24 mouse cellular contexts compared by ENCODE assay signal in genomic region chr13:112652205-112652604, GRCm38 (mm10). TPM values are rescaled to one million over a fixed set of nuclear protein-coding genes. Genes with fewer than 3 reads are reported as not detected.
DNase-seq lines count a peak whose midpoint lies in the region; ATAC-seq and TF ChIP-seq lines count a peak whose summit lies in the region.
"Had no signal": no experiment of that assay in that cellular context is flagged by ENCODE, and none has a peak within 500 bp of the region (broad histone marks: within the 10 kb centered on the region; RNA-seq: fewer than 3 reads in every experiment).

TSS of gene Ddx4 (minus strand) at chr13:112652475.

- H3K27ac ChIP-seq in heart, embryonic 13.5 days (replicated peaks): no peak within 1 kb of the TSS
- H3K27ac ChIP-seq in heart, adult 2 months: no peak within 1 kb of the TSS
- H3K27ac ChIP-seq in midbrain, embryonic 10.5 days (replicated peaks): no peak within 1 kb of the TSS
- H3K27ac ChIP-seq in midbrain, embryonic 15.5 days: no peak within 1 kb of the TSS
- H3K27ac ChIP-seq: forebrain, embryonic 10.5 days; kidney, postnatal 0 days; neural tube, embryonic 15.5 days had no signal

- WGBS in heart, embryonic 13.5 days: 57% methylated on average over 45 of the region's 45 CpGs
- 72% methylated on average over 45 of the region's 45 CpGs for WGBS in heart, adult 2 months
- WGBS in midbrain, embryonic 10.5 days: 81% methylated on average over 45 of the region's 45 CpGs
- 73% methylated on average over 45 of the region's 45 CpGs for WGBS in midbrain, embryonic 15.5 days

- peaks cover 11% of the 10 kb centered on the region for H3K9me3 ChIP-seq in heart, embryonic 13.5 days
- peaks cover 12% of the 10 kb centered on the region for H3K9me3 ChIP-seq in midbrain, embryonic 10.5 days (replicated peaks)
- peaks cover 5% of the 10 kb centered on the region; the same call in 1 of the 2 replicates for H3K9me3 ChIP-seq in midbrain, embryonic 15.5 days

- TF ChIP-seq CTCF in heart, adult 2 months (IDR thresholded peaks at IDR 0.05): no peak

- peak within 1 kb of the TSS; percentile 30 for H3K4me2 ChIP-seq in heart, embryonic 13.5 days
- no peak within 1 kb of the TSS for H3K4me2 ChIP-seq in midbrain, embryonic 15.5 days
- H3K4me2 ChIP-seq: neural tube, embryonic 15.5 days had no signal

- 0 out of 2 replicates have a peak, but pooled peaks cover 6% of the 10 kb centered on the region for H3K27me3 ChIP-seq in heart, embryonic 13.5 days (replicated peaks)
- no peaks in the 10 kb centered on the region for H3K27me3 ChIP-seq in heart, adult 2 months (ENCODE audit: control insufficient read depth, insufficient read depth, low read length)
- no peaks in the 10 kb centered on the region for H3K27me3 ChIP-seq in midbrain, embryonic 10.5 days (ENCODE audit: low read depth, poor library complexity, severe bottlenecking)
- no peaks in the 10 kb centered on the region for H3K27me3 ChIP-seq in midbrain, embryonic 15.5 days (replicated peaks)
- H3K27me3 ChIP-seq: neural tube, embryonic 15.5 days had no signal

- no peak within 1 kb of the TSS for H3K9ac ChIP-seq in heart, embryonic 13.5 days
- no peak within 1 kb of the TSS for H3K9ac ChIP-seq in heart, adult 2 months (ENCODE audit: low read depth, low read length)
- no peak within 1 kb of the TSS for H3K9ac ChIP-seq in midbrain, embryonic 15.5 days
- H3K9ac ChIP-seq: neural tube, embryonic 15.5 days had no signal

- no peaks in the 10 kb centered on the region for H3K4me1 ChIP-seq in heart, embryonic 13.5 days
- no peaks in the 10 kb centered on the region for H3K4me1 ChIP-seq in heart, adult 2 months (ENCODE audit: control insufficient read depth, insufficient read depth, low read length)
- no peaks in the 10 kb centered on the region for H3K4me1 ChIP-seq in midbrain, embryonic 10.5 days
- no peaks in the 10 kb centered on the region for H3K4me1 ChIP-seq in midbrain, embryonic 15.5 days
- H3K4me1 ChIP-seq: forebrain, embryonic 10.5 days; megakaryocyte, embryonic 14.5 days; neural tube, embryonic 15.5 days had no signal

- no peak for DNase-seq in heart, adult 2 months
- no peak for DNase-seq in midbrain, embryonic 10.5 days (ENCODE audit: low spot score)
- no peak for DNase-seq in right cerebral cortex, postnatal 10 days (ENCODE audit: low spot score in 2 of 2)
- DNase-seq in gastrocnemius, adult 8-10 months (ENCODE audit: low spot score in 2 of 2): no peak
- DNase-seq: adrenal gland, postnatal 36 days; B cell, adult 2 months; cerebellum, adult 2 months; cerebellum, postnatal 36 days; kidney, adult 18-20 months; layer of hippocampus, postnatal 36 days; lung, adult 18-20 months; lung, postnatal 14 days; right cerebral cortex, postnatal 25 days had no signal

- TF ChIP-seq POLR2A in heart, adult 2 months (IDR thresholded peaks at IDR 0.05; ENCODE audit: insufficient read depth, low read depth, low read length): no peak

- peak within 1 kb of the TSS; percentile 9; the same call in 1 of the 2 replicates for H3K4me3 ChIP-seq in heart, embryonic 13.5 days
- H3K4me3 ChIP-seq in heart, adult 2 months: no peak within 1 kb of the TSS
- peak within 1 kb of the TSS; percentile 24; the same call in 1 of the 2 replicates for H3K4me3 ChIP-seq in midbrain, embryonic 10.5 days
- no peak within 1 kb of the TSS for H3K4me3 ChIP-seq in midbrain, embryonic 15.5 days
- H3K4me3 ChIP-seq: forebrain, embryonic 10.5 days; megakaryocyte, embryonic 14.5 days; neural tube, embryonic 15.5 days had no signal

- no peak for TF ChIP-seq EP300 in heart, adult 2 months (IDR thresholded peaks at IDR 0.05; ENCODE audit: insufficient read depth, low read depth, low read length)

- intact Hi-C loops in heart, adult 2 months (cut with DNase I): no loop called here

- no peaks in the 10 kb centered on the region for H3K79me2 ChIP-seq in heart, adult 2 months (replicated peaks; ENCODE audit: control insufficient read depth, insufficient read depth, low read length)

- no peak for ATAC-seq in heart, embryonic 13.5 days (ENCODE audit: extremely low read depth, insufficient number of reproducible peaks, low FRiP score, low TSS enrichment)
- ATAC-seq in midbrain, embryonic 15.5 days (replicated peaks): no peak
- no peak for ATAC-seq in hematopoietic stem cell, adult 5-6 weeks (replicated peaks in 1 of 2; ENCODE audit: insufficient read depth in 1 of 2, low FRiP score in 2 of 2, low TSS enrichment in 1 of 2, low read depth in 1 of 2, poor library complexity in 2 of 2, severe bottlenecking in 2 of 2)
- ATAC-seq: midbrain, embryonic 16.5 days had no signal

- H3K36me3 ChIP-seq in heart, embryonic 13.5 days: no peaks in the 10 kb centered on the region; the same call in 1 of the 2 replicates
- H3K36me3 ChIP-seq in heart, adult 2 months (ENCODE audit: control insufficient read depth, insufficient read depth, low read length): no peaks in the 10 kb centered on the region
- no peaks in the 10 kb centered on the region for H3K36me3 ChIP-seq in midbrain, embryonic 10.5 days
- no peaks in the 10 kb centered on the region for H3K36me3 ChIP-seq in midbrain, embryonic 15.5 days (replicated peaks)
- H3K36me3 ChIP-seq: G1E; neural tube, embryonic 15.5 days had no signal

RNA-seq across cellular contexts. Expression of gene Ddx4, which starts in this region (rescaled TPM):
- polyA plus RNA-seq in heart, embryonic 13.5 days (2015; fragmentation: Nextera tagmentation; extraction: Ambion mirVana): 0.64 and 0.79 TPM in 2 replicates
- total RNA-seq in heart, adult 2 months (2021): under 1 TPM in 1 of 2 experiments, not detected in 1; 0.13 TPM
- 0.06 TPM in 1 of 2 replicates, not detected in the other for polyA plus RNA-seq in heart, adult 2 months (2012; rRNA removed)
- polyA plus RNA-seq in midbrain, embryonic 10.5 days (2016; fragmentation: Nextera tagmentation; extraction: Ambion mirVana): 0.52 and 0.56 TPM in 2 replicates
- 0.77 and 0.88 TPM in 2 replicates for polyA plus RNA-seq in midbrain, embryonic 15.5 days (2015; fragmentation: Nextera tagmentation; extraction: Ambion mirVana)
- 20.5 and 33.5 TPM in 2 replicates for total RNA-seq in hematopoietic stem cell, adult 5-6 weeks (2017)
- total RNA-seq in gastrocnemius, adult 8-10 months (2022): not detected
- total RNA-seq: gastrocnemius, adult 18-20 months; liver, adult 2 months had no signal
- polyA plus RNA-seq: G1E; liver, adult 2 months had no signal

Comparison
In these comparisons a context has a peak if more than half of its experiments do, and no peak if none do; other contexts are left out.
1. RNA of gene Ddx4 (total RNA-seq): 20.5 to 33.5 TPM in hematopoietic stem cell, adult 5-6 weeks; 0.13 TPM in heart, adult 2 months and not detected in gastrocnemius, adult 8-10 months; every median in the first group is over 10 times any median in the second.
2. H3K4me3 ChIP-seq: peak in heart, embryonic 13.5 days (single experiment) and midbrain, embryonic 10.5 days (single experiment); none in heart, adult 2 months (single experiment) and midbrain, embryonic 15.5 days (single experiment).